Mouse (Mus musculus) bone marrow macrophage, adult 2 months (primary cell): ENCODE measurements around the gene Gm14139.

ENCODE experiments used
- CTCF ChIP-seq: IDR thresholded peaks from 2 replicates; pipeline ENCODE4 v1.5.1; 2012; ENCODE audit warnings: low read depth, mild to moderate bottlenecking, low read length, moderate library complexity
- POLR2A ChIP-seq: IDR thresholded peaks from 2 replicates; pipeline ENCODE4 v1.6.1; 2012; ENCODE audit warnings: mild to moderate bottlenecking, low read depth, low read length, borderline replicate concordance

- TF ChIP-seq CTCF (no peak), POLR2A (no peak)
Measured at GRCm38 (mm10) chr2:150173833-150174232, 7.7 kb upstream of the Gm14139 start.
